Mouse (Mus musculus): ENCODE measurements around the gene Bmt2. TPM values are rescaled to one million over a fixed set of nuclear protein-coding genes. Genes with fewer than 3 reads are reported as not detected.
A peak's percentile ranks its signal among the peaks of the same experiment; 100 is the strongest.

Gene Bmt2
- polyA plus RNA-seq, 1 experiment from 2014 or later = 25.3 TPM

DNA sequence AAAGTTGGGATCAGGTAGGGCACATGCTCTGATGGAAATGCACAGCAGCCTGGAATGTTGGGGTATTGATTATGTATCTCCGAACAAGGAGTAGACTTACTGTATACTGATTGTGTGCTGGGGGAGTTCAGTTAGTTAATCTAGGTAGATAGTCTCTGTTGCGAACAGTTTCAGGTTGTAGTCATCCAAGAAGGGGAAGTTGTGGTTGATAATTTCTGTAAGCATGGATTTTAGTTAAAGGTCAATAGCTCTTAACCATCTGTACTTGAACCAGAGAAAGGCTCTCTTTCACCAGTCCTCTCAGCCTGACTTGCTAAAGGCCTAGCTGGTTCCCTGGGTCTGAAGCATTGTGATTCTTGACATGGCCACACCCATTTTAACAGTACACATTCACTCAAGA is 66.9 kb downstream of the Bmt2 start:
- H3K9ac ChIP-seq = no peak overlapping the region
- H3K4me3 ChIP-seq (replicated peaks) = no peak overlapping the region
- no peak overlapping the region for H3K27ac ChIP-seq
- H3K36me3 ChIP-seq (replicated peaks) = no peaks in the 10 kb centered on the region
- peaks cover 13% of the 10 kb centered on the region for H3K4me1 ChIP-seq
- no peaks in the 10 kb centered on the region for H3K27me3 ChIP-seq
- no peak overlapping the region for H3K4me2 ChIP-seq
- no peak for ATAC-seq (ENCODE audit: low FRiP score)
- WGBS = 89% methylated on average over 2 of the region's 2 CpGs
- H3K9me3 ChIP-seq = no peaks in the 10 kb centered on the region

GRCm38 (mm10) chr6:13609353-13610140 is 68.2 kb downstream of the Bmt2 start:
- 54% methylated on average over 5 of the region's 5 CpGs for WGBS
- no peak for ATAC-seq (ENCODE audit: low FRiP score)

DNA sequence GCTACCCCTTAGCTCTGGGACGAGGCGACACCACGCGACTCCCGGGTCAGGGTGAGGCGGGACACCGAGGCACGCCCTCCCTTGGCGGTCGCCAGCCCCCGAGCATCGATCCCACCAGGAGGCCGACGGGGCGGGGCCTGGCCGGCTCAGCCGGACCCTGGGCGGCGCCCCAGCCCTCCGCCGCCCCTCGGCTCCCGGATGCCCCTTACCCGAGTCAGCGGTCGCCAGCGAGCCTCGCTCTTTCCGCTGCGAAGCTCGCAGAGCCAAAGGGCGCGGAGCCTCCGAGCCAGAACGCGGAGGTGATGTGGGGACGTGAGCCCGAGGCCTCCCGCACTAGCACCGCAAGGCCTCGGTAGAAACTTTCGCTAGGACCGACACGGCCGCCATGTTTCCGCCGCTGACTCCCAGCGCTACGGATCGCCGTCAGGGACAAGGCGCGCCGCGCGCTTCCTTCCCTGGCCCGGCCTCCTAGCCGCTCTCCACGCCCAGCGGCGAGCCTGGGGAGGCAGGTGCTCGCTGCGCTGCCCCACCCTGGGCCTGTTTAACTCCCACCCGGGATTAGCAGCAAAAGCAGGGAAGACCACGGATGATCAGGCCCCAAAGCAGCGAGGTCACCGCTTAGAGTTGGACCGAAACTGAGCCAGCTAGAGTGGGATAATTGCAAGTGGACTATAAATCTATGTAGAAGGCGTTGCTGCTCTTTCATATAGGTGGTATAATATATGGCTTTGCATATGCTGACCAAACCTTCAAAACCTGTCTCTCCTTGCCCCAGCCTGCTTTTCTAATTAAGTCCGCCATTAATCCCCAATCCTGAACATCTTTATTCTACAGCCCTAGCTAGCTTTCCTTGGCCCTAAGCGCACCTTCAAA is 69.9 kb downstream of the Bmt2 start, which contains the start of gene Tmem168:
Gene Tmem168, minus strand, starts transcription at position 480 of the 873 bp plus-strand sequence.
- Histone ChIP-seq H3K27ac (peak within 1 kb of the TSS; percentile 95), H3K9me3 (no peaks in the 10 kb centered on the region), H3K36me3 (replicated peaks) (0 out of 2 replicates have a peak, but pooled peaks cover 3% of the 10 kb centered on the region), H3K4me3 (replicated peaks) (peak within 1 kb of the TSS; percentile 80), H3K9ac (peak within 1 kb of the TSS; percentile 79), H3K27me3 (no peaks in the 10 kb centered on the region), H3K4me1 (peaks cover 13% of the 10 kb centered on the region), H3K4me2 (peak within 1 kb of the TSS; percentile 67)
- WGBS = 2% methylated on average over 67 of the region's 71 CpGs
- ATAC-seq (ENCODE audit: low FRiP score) = peak; percentile 97

More at GRCm38 (mm10) chr6:13609353-13610140, 68.2 kb downstream of the Bmt2 start:
- Histone ChIP-seq H3K4me3 (replicated peaks) (no peak overlapping the region), H3K27me3 (no peaks in the 10 kb centered on the region), H3K4me2 (no peak overlapping the region), H3K36me3 (replicated peaks) (no peaks in the 10 kb centered on the region), H3K4me1 (peaks cover 13% of the 10 kb centered on the region), H3K9ac (no peak overlapping the region), H3K9me3 (no peaks in the 10 kb centered on the region), H3K27ac (no peak overlapping the region)

DNA sequence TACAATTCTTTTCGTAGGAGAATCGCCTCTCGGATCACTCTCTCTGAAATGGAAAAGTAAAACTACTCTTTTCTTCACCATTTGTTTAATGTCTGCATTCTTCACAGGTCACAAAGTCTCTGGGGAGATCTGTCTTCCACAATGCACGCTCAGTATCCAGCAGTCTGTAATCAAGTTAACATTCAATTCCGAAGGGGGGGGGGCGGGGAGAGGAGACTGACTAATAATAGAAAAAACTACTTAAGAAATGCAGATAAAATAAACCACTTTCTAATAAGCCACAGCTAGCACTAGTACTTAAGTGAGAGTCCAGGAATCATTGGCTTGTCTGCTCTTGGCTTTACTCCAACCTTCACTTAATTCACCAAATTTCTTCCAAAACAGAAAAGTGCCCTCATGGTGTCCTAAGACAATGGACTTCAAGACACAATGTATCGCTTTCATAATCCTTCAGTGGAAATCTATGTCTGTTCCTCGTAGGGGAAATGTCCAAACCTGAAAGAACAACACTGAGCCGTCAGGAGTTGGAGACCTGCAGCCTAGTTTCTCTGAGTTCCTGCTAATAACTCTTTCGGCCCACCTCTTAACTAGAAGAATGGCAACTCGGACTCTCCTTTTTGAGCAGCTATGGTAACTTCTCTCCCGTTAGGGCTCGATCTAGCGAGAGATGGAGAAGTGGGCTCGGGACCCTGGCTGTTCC is 70.7 kb downstream of the Bmt2 start:
- Histone ChIP-seq H3K9ac (peak overlapping the region; percentile 79), H3K27ac (peak overlapping the region; percentile 95), H3K4me1 (peaks cover 13% of the 10 kb centered on the region), H3K4me2 (peak overlapping the region; percentile 67), H3K27me3 (no peaks in the 10 kb centered on the region), H3K36me3 (replicated peaks) (peaks cover 8% of the 10 kb centered on the region), H3K4me3 (replicated peaks) (peak overlapping the region; percentile 80), H3K9me3 (no peaks in the 10 kb centered on the region)
- ATAC-seq (ENCODE audit: low FRiP score) = peak; percentile 5; the same call in 1 of the 2 replicates
- WGBS = 13% methylated on average over 15 of the region's 15 CpGs

DNA sequence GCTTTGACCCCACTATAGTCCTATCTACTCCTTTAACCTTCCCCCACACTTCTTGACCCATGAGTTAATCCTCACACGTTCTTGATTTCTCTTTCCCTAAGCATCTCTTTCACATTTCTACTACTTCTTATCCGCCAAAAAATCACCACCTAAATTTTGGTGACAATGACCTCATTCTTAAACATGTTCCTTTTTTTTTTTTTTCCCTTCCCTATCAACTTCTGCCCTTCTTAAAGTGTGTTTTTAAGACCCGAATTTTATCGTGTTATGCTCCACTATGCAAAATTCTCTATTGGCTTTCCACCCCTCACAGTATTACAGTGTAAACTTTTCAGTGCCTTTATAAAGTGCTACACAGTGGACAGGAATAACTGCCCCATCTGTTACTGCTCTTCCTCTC is 71.4 kb downstream of the Bmt2 start:
- 85% methylated on average over 4 of the region's 4 CpGs for WGBS
- no peak overlapping the region for H3K27ac ChIP-seq

GRCm38 (mm10) chr6:13603134-13603533 is 74.6 kb downstream of the Bmt2 start:
- Histone ChIP-seq H3K9me3 (no peaks in the 10 kb centered on the region), H3K27ac (no peak overlapping the region), H3K36me3 (replicated peaks) (peaks cover 9% of the 10 kb centered on the region), H3K4me3 (replicated peaks) (no peak overlapping the region), H3K9ac (no peak overlapping the region), H3K4me1 (peaks cover 9% of the 10 kb centered on the region), H3K4me2 (no peak overlapping the region), H3K27me3 (no peaks in the 10 kb centered on the region)
- ATAC-seq (ENCODE audit: low FRiP score) = no peak
- WGBS = 96% methylated on average over 6 of the region's 6 CpGs

More for the DNA sequence above, 71.4 kb downstream of the Bmt2 start:
- H3K9me3 ChIP-seq = no peaks in the 10 kb centered on the region
- H3K36me3 ChIP-seq (replicated peaks) = peaks cover 9% of the 10 kb centered on the region
- H3K27me3 ChIP-seq = no peaks in the 10 kb centered on the region
- peak overlapping the region; percentile 67 for H3K4me2 ChIP-seq
- H3K4me1 ChIP-seq = peaks cover 13% of the 10 kb centered on the region
- peak overlapping the region; percentile 80 for H3K4me3 ChIP-seq (replicated peaks)
- no peak overlapping the region for H3K9ac ChIP-seq
- no peak for ATAC-seq (ENCODE audit: low FRiP score)

GRCm38 (mm10) chr6:13601587-13601986 is 76.2 kb downstream of the Bmt2 start:
- H3K9ac ChIP-seq = no peak overlapping the region
- no peak for ATAC-seq (ENCODE audit: low FRiP score)
- H3K4me1 ChIP-seq = peaks cover 3% of the 10 kb centered on the region
- peaks cover 9% of the 10 kb centered on the region for H3K36me3 ChIP-seq (replicated peaks)
- 88% methylated on average over 6 of the region's 6 CpGs for WGBS
- no peak overlapping the region for H3K27ac ChIP-seq
- no peaks in the 10 kb centered on the region for H3K9me3 ChIP-seq
- H3K4me3 ChIP-seq (replicated peaks) = no peak overlapping the region
- H3K27me3 ChIP-seq = no peaks in the 10 kb centered on the region
- no peak overlapping the region for H3K4me2 ChIP-seq

- ATAC-seq (ENCODE audit: low FRiP score) = no peak
- Histone ChIP-seq H3K9me3 (no peaks in the 10 kb centered on the region), H3K27ac (no peak overlapping the region), H3K4me3 (replicated peaks) (no peak overlapping the region), H3K4me2 (no peak overlapping the region), H3K9ac (no peak overlapping the region), H3K36me3 (replicated peaks) (peaks cover 22% of the 10 kb centered on the region), H3K27me3 (no peaks in the 10 kb centered on the region), H3K4me1 (no peaks in the 10 kb centered on the region)
- 84% methylated on average over 7 of the region's 7 CpGs for WGBS
Observed at GRCm38 (mm10) chr6:13598239-13598923, 79.4 kb downstream of the Bmt2 start.

- ATAC-seq (ENCODE audit: low FRiP score) = no peak
- Histone ChIP-seq H3K27ac (no peak overlapping the region), H3K4me2 (no peak overlapping the region), H3K4me3 (replicated peaks) (no peak overlapping the region), H3K36me3 (replicated peaks) (peaks cover 38% of the 10 kb centered on the region), H3K4me1 (no peaks in the 10 kb centered on the region), H3K9ac (no peak overlapping the region), H3K27me3 (no peaks in the 10 kb centered on the region), H3K9me3 (no peaks in the 10 kb centered on the region)
- WGBS = 79% methylated on average over 4 of the region's 4 CpGs
Observed at GRCm38 (mm10) chr6:13592729-13593345, 84.9 kb downstream of the Bmt2 start.

DNA sequence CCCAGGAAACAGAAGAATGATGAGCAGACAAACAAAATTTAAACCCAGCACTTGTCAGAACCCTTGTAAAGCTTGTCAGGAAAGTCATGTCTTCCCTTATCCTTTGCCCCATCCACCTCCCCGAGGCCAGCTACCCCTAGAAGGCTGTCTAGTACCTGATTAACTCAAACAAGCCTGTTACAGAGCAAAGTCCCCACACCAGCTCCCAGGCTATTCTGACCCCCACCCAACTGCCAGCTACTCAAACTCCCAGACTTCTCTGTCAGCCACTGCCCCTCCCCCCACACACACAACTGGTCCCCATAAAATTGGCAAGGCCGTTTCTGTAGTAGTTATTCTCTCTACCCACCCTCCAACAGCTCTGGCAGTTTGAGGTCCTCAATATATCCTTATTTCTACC is 91.2 kb downstream of the Bmt2 start:
- H3K4me1 ChIP-seq = no peaks in the 10 kb centered on the region
- no peak overlapping the region for H3K4me3 ChIP-seq (replicated peaks)
- H3K27ac ChIP-seq = no peak overlapping the region
- no peak overlapping the region for H3K9ac ChIP-seq
- no peak overlapping the region for H3K4me2 ChIP-seq
- ATAC-seq (ENCODE audit: low FRiP score) = no peak
- H3K9me3 ChIP-seq = no peaks in the 10 kb centered on the region
- no peaks in the 10 kb centered on the region for H3K27me3 ChIP-seq
- H3K36me3 ChIP-seq (replicated peaks) = peaks cover 26% of the 10 kb centered on the region
- WGBS = 55% methylated on average over 2 of the region's 2 CpGs

DNA sequence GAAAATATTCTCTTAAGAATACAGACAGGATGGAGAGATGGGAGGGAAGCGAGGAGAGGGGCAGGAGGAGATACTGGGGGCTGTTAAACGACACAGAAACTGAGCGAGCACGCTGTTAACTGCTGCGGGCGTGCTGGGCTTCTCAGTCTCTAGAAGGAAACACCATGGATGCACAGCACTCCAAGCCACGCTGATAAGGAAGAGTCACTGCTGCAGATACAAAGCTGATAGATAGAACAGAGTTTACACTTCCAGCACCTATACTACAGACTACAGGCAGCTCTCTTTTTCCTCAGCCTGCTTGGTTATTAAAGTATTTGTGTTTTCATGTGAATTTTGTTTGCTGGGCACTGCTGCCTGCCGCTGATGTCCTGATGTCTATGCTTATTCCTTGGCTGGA is 91.6 kb downstream of the Bmt2 start:
- ATAC-seq (ENCODE audit: low FRiP score) = no peak
- Histone ChIP-seq H3K4me3 (replicated peaks) (no peak overlapping the region), H3K4me1 (no peaks in the 10 kb centered on the region), H3K27ac (no peak overlapping the region), H3K4me2 (no peak overlapping the region), H3K36me3 (replicated peaks) (peaks cover 23% of the 10 kb centered on the region), H3K9ac (no peak overlapping the region), H3K9me3 (no peaks in the 10 kb centered on the region), H3K27me3 (no peaks in the 10 kb centered on the region)
- 91% methylated on average over 8 of the region's 8 CpGs for WGBS
